Mouse (Mus musculus) adrenal gland, postnatal 36 days (tissue): Measurements from ENCODE around the gene Slc35e4. TPM values are rescaled to one million over a fixed set of nuclear protein-coding genes. Genes with fewer than 3 reads are reported as not detected.

Experiments
- DNase-seq, 2 experiments: peaks; one replicate each; pipeline ENCODE4 v3.0.0; 2021; ENCODE audit warnings: mixed read lengths in 1 of 2
- total RNA-seq, 2 experiments: library from RNA; stranded (reverse); gene quantifications; 2 replicates each; pipeline ENCODE4 v1.2.3; 2021

The Slc35e4 gene
- total RNA-seq, 2 experiments from 2014 or later: 5.5 to 7.2 TPM

- no peak for DNase-seq
Measured at GRCm38 (mm10) chr11:3864343-3864742, 50.1 kb downstream of the Slc35e4 start.

GRCm38 (mm10) chr11:3863454-3864112 is 50.9 kb downstream of the Slc35e4 start, which contains the start of gene Osbp2:
TSS of gene Osbp2 (minus strand) at chr11:3863903.
- peak; percentile 81 to 87 for DNase-seq

GRCm38 (mm10) chr11:3862661-3863453 is 51.6 kb downstream of the Slc35e4 start:
- no peak for DNase-seq

GRCm38 (mm10) chr11:3860361-3860760 is 54.1 kb downstream of the Slc35e4 start:
- no peak for DNase-seq

- no peak for DNase-seq
Measured at GRCm38 (mm10) chr11:3859778-3860177, 54.7 kb downstream of the Slc35e4 start.

- no peak for DNase-seq
Measured at GRCm38 (mm10) chr11:3857902-3858301, 56.6 kb downstream of the Slc35e4 start.

Other genes starting within 250 kb of the Slc35e4 start
- 1 to 10 TPM; 2.2 to 2.5 TPM for gene Osbp2, start 50.8 kb downstream of the Slc35e4 start, total RNA-seq
- under 1 TPM; 0.60 to 0.63 TPM for gene 4921536K21Rik, start 19.6 kb downstream of the Slc35e4 start, total RNA-seq
- gene Dusp18, start 19.4 kb downstream of the Slc35e4 start, total RNA-seq: 1 to 10 TPM; 4.0 to 6.0 TPM
- gene Tcn2, start 17.5 kb upstream of the Slc35e4 start, total RNA-seq: 100 to 1,000 TPM; 131 to 132 TPM
- 10 to 100 TPM; 62.0 to 64.2 TPM for gene Pes1, start 49.3 kb upstream of the Slc35e4 start, total RNA-seq
- gene 4930556J24Rik, start 62.1 kb upstream of the Slc35e4 start, total RNA-seq: not detected
- gene Gal3st1, start 69.0 kb upstream of the Slc35e4 start, total RNA-seq: under 1 TPM in 1 of 2 experiments, not detected in 1; 0.20 TPM
- 1 to 10 TPM; 1.7 to 6.7 TPM for gene Sec14l4, start 116.8 kb upstream of the Slc35e4 start, total RNA-seq
- gene Sec14l3, start 150.2 kb upstream of the Slc35e4 start, total RNA-seq: not detected
- 10 to 100 TPM; 22.2 to 22.3 TPM for gene Mtfp1, start 180.8 kb upstream of the Slc35e4 start, total RNA-seq
- 1 to 10 TPM; 1.3 to 1.5 TPM for gene Sec14l2, start 208.8 kb upstream of the Slc35e4 start, total RNA-seq
- 10 to 100 TPM; 24.7 to 24.9 TPM for gene Rnf215, start 220.5 kb upstream of the Slc35e4 start, total RNA-seq
- 10 to 100 TPM in 1 of 2 experiments, 1 to 10 TPM in 1; 7.3 to 11.6 TPM for gene Ccdc157, start 245.6 kb upstream of the Slc35e4 start, total RNA-seq
- gene Sf3a1, start 245.7 kb upstream of the Slc35e4 start, total RNA-seq: 10 to 100 TPM; 43.6 to 60.1 TPM